Mouse (Mus musculus): ENCODE data around the gene Sv2a. TPM values are rescaled to one million over a fixed set of nuclear protein-coding genes. Genes with fewer than 3 reads are reported as not detected.
A peak's percentile ranks its signal among the peaks of the same experiment; 100 is the strongest.
"Not testable (repeated sequence)": the region's sequence is repeated elsewhere in the genome, so short reads cannot be mapped to it uniquely, and the experiment has no call there.

Sv2a gene
- polyA plus RNA-seq, 1 experiment, result 405 TPM

GRCm38 (mm10) chr3:96170276-96170675, 10.7 kb upstream of the Sv2a start:
- Histone ChIP-seq H3K27me3 (ENCODE audit: control insufficient read depth, insufficient read depth, low read length) (no peaks in the 10 kb centered on the region), H3K4me1 (ENCODE audit: control insufficient read depth, insufficient read depth, low read length) (peaks cover 10% of the 10 kb centered on the region), H3K27ac (ENCODE audit: insufficient read depth, low read length) (peak overlapping the region; percentile 44; the same call in 1 of the 2 replicates), H3K4me3 (replicated peaks; ENCODE audit: insufficient read depth, low read depth, low read length) (no peak overlapping the region)
- peak in 1 of 2 experiments; percentile 15 for DNase-seq
- 72% methylated on average over 4 of the region's 4 CpGs for WGBS
- TF ChIP-seq CTCF (IDR thresholded peaks at IDR 0.05; ENCODE audit: borderline replicate concordance, insufficient read depth, low read depth, low read length), result no peak
- no peak for TF ChIP-seq POLR2A (IDR thresholded peaks at IDR 0.05; ENCODE audit: borderline replicate concordance, insufficient read depth, low read length)

DNA sequence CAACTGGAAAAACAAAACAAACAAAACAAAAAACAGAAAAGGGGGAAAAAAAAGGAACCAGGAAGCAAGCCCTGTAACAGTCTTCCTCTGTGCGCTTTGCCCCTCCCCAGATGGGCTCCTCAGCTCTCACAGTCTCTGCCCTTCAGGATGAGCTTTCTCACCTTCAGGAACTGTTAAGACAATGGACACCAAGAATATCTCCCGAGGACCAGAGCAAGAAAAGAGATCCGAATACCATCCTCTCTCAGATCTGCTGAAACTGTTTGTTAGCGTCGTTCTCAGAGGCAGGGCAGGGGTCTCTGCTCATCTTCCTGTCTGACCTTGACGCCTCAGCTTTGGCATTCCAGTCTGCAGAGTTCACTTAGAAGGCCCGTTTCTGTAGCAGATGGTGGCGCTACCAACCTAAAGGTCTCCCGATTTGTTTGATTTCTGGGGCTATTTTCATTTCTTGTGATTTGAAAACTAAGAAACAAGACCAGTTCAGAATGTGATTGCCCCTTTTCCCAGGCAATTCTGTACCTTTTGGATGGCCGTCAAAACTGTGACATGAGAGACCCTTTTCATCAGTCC, 9.9 kb upstream of the Sv2a start:
- TF ChIP-seq POLR2A (IDR thresholded peaks at IDR 0.05; ENCODE audit: borderline replicate concordance, insufficient read depth, low read length) (no peak), CTCF (IDR thresholded peaks at IDR 0.05; ENCODE audit: borderline replicate concordance, insufficient read depth, low read depth, low read length) (no peak)
- WGBS, result 68% methylated on average over 10 of the region's 10 CpGs
- Histone ChIP-seq H3K4me1 (ENCODE audit: control insufficient read depth, insufficient read depth, low read length) (peaks cover 10% of the 10 kb centered on the region), H3K27ac (ENCODE audit: insufficient read depth, low read length) (peak overlapping the region; percentile 95), H3K4me3 (replicated peaks; ENCODE audit: insufficient read depth, low read depth, low read length) (no peak overlapping the region), H3K27me3 (ENCODE audit: control insufficient read depth, insufficient read depth, low read length) (no peaks in the 10 kb centered on the region)
- DNase-seq, result peak in 1 of 2 experiments; percentile 22

DNA sequence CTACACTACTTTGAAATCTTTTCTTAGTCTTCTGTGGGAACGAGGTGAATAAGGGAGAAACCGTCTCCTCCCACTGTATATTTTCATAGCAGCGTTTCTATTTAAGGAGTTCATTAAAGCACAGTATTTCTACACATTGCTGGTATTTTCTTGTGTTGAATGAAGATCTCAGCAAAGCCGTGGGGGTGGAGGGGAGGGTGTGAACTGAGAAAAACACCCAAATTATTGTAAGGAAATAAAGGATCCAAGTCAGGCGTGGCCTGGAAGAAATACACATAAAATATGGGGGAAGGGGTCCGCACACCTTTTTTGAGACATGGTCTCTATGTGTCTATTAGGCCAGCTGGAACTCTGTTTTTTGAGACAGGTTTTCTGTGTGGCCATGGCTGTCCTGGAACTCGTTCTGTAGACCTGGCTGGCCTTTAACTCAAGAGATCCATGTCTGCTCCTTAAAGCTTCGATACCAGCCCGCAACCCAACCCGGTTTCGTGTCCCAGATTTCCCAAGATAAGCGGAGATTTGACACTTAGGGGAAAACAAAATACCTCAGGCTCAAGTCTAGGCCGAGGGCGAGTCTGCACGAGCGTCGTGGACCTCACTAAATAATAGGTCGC, 9.3 kb upstream of the Sv2a start:
- peak overlapping the region; percentile 95 for H3K27ac ChIP-seq (ENCODE audit: insufficient read depth, low read length)
- peaks cover 10% of the 10 kb centered on the region for H3K4me1 ChIP-seq (ENCODE audit: control insufficient read depth, insufficient read depth, low read length)
- peak overlapping the region; percentile 99 for H3K4me3 ChIP-seq (replicated peaks; ENCODE audit: insufficient read depth, low read depth, low read length)
- TF ChIP-seq POLR2A (IDR thresholded peaks at IDR 0.05; ENCODE audit: borderline replicate concordance, insufficient read depth, low read length) (no peak), CTCF (IDR thresholded peaks at IDR 0.05; ENCODE audit: borderline replicate concordance, insufficient read depth, low read depth, low read length) (no peak)
- no peak for DNase-seq
- WGBS, result 16% methylated on average over 18 of the region's 18 CpGs
- no peaks in the 10 kb centered on the region for H3K27me3 ChIP-seq (ENCODE audit: control insufficient read depth, insufficient read depth, low read length)

GRCm38 (mm10) chr3:96172197-96173178, 8.5 kb upstream of the Sv2a start, which contains the start of gene Sf3b4:
Sf3b4 (plus strand) TSS chr3:96172332.
- WGBS, result under 1% methylated on average over 58 of the region's 58 CpGs
- Histone ChIP-seq H3K27ac (ENCODE audit: insufficient read depth, low read length) (peak within 1 kb of the TSS; percentile 95), H3K4me1 (ENCODE audit: control insufficient read depth, insufficient read depth, low read length) (peaks cover 10% of the 10 kb centered on the region), H3K4me3 (replicated peaks; ENCODE audit: insufficient read depth, low read depth, low read length) (peak within 1 kb of the TSS; percentile 99), H3K27me3 (ENCODE audit: control insufficient read depth, insufficient read depth, low read length) (no peaks in the 10 kb centered on the region)
- TF ChIP-seq POLR2A (IDR thresholded peaks at IDR 0.05; ENCODE audit: borderline replicate concordance, insufficient read depth, low read length) (peak; percentile 93), CTCF (IDR thresholded peaks at IDR 0.05; ENCODE audit: borderline replicate concordance, insufficient read depth, low read depth, low read length) (no peak)
- peak; percentile 84 to 87 for DNase-seq

DNA sequence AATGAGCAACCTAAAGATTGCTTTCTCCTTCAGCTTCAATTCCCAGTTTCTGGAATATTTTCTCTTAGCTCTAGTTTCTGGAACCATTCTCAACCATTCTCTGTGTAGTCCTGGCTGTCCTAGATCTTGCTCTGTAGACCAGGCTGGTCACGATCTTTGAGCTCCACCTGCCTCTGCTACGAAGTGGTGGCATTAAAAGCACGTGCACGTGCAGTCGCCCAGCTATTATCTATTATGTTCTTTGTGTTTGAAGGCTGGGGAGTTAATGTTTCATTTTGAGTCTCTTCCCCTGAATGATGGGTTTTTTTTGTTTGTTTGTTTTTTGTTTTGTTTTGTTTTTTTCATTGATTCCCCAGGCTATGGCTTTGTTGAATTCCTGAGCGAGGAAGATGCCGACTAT, 7.8 kb upstream of the Sv2a start:
- Histone ChIP-seq H3K4me1 (ENCODE audit: control insufficient read depth, insufficient read depth, low read length) (peaks cover 10% of the 10 kb centered on the region), H3K27ac (ENCODE audit: insufficient read depth, low read length) (no peak overlapping the region), H3K27me3 (ENCODE audit: control insufficient read depth, insufficient read depth, low read length) (no peaks in the 10 kb centered on the region), H3K4me3 (replicated peaks; ENCODE audit: insufficient read depth, low read depth, low read length) (peak overlapping the region; percentile 99)
- 36% methylated on average over 7 of the region's 7 CpGs for WGBS
- DNase-seq, result no peak
- TF ChIP-seq POLR2A (IDR thresholded peaks at IDR 0.05; ENCODE audit: borderline replicate concordance, insufficient read depth, low read length), result no peak
- TF ChIP-seq CTCF (IDR thresholded peaks at IDR 0.05; ENCODE audit: borderline replicate concordance, insufficient read depth, low read depth, low read length), result no peak

DNA sequence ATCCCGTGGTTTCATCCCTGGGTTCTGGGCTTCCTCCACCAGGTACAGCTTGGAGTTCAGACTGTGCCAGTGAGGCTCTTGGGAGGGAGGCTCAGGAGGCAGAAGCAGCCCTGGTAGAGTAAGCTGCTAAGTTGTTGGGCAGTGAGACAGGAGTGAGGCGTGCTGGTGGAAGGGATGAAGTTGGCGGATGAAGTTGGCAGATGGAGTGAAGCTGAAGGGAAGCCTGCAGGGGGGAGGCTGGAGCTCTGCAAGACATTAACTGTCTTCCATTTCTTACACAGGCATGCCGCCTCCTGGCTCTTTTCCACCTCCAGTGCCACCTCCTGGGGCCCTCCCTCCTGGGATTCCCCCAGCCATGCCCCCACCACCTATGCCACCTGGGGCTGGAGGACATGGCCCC, 6.9 kb upstream of the Sv2a start:
- H3K27ac ChIP-seq (ENCODE audit: insufficient read depth, low read length); H3K27me3 ChIP-seq (ENCODE audit: control insufficient read depth, insufficient read depth, low read length); H3K4me1 ChIP-seq (ENCODE audit: control insufficient read depth, insufficient read depth, low read length): not testable (repeated sequence)
- peak in 1 of 2 experiments; percentile 22 for DNase-seq
- 19% methylated on average over 4 of the region's 4 CpGs for WGBS
- H3K4me3 ChIP-seq (replicated peaks; ENCODE audit: insufficient read depth, low read depth, low read length), result peak overlapping the region; percentile 29

DNA sequence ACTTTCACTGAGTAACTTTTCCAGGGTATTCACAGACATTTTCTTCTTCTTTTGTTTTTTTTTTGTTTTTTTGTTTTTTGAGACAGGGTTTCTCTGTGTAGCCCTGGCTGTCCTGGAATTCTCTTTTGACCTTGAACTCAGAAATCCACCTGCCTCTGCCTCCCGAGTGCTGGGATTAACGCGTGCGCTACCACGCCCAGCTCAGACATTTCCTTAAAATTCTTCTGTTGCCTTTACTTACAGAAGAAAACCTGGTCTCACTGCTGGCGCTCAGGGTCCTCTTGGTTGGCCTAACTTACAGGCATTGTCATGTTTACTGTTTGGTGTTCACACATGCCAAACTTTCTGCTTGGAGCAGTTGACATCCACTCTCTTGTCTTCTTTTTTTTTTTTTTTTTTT, 5.7 kb upstream of the Sv2a start:
- Histone ChIP-seq H3K27me3 (ENCODE audit: control insufficient read depth, insufficient read depth, low read length) (no peaks in the 10 kb centered on the region), H3K4me3 (replicated peaks; ENCODE audit: insufficient read depth, low read depth, low read length) (no peak overlapping the region), H3K27ac (ENCODE audit: insufficient read depth, low read length) (no peak overlapping the region), H3K4me1 (ENCODE audit: control insufficient read depth, insufficient read depth, low read length) (peaks cover 11% of the 10 kb centered on the region)
- WGBS, result 93% methylated on average over 6 of the region's 6 CpGs
- TF ChIP-seq POLR2A (IDR thresholded peaks at IDR 0.05; ENCODE audit: borderline replicate concordance, insufficient read depth, low read length) (no peak), CTCF (IDR thresholded peaks at IDR 0.05; ENCODE audit: borderline replicate concordance, insufficient read depth, low read depth, low read length) (no peak)
- DNase-seq, result no peak
